Mouse (Mus musculus) liver, adult 2 months (tissue): ENCODE measurements around the gene Slc4a8.

Source experiments
- CTCF ChIP-seq: fragments of 200-500 bp; IDR thresholded peaks from 2 replicates; pipeline ENCODE4 v1.5.1; 2011; ENCODE audit warnings: low read depth, low read length, control low read depth
- POLR2A ChIP-seq: fragments of 200-500 bp; IDR thresholded peaks from 2 replicates; pipeline ENCODE4 v1.6.1; 2011; ENCODE audit warnings: low read length, control low read depth; ENCODE audit not compliant: insufficient read depth; ENCODE audit errors: extremely low read depth

- no peak for TF ChIP-seq POLR2A
- TF ChIP-seq CTCF: no peak
Observed at GRCm38 (mm10) chr15:100714470-100714869, 47.1 kb upstream of the Slc4a8 start.
